Mouse (Mus musculus): ENCODE data around the gene Hspa2.

Hspa2 gene

DNA sequence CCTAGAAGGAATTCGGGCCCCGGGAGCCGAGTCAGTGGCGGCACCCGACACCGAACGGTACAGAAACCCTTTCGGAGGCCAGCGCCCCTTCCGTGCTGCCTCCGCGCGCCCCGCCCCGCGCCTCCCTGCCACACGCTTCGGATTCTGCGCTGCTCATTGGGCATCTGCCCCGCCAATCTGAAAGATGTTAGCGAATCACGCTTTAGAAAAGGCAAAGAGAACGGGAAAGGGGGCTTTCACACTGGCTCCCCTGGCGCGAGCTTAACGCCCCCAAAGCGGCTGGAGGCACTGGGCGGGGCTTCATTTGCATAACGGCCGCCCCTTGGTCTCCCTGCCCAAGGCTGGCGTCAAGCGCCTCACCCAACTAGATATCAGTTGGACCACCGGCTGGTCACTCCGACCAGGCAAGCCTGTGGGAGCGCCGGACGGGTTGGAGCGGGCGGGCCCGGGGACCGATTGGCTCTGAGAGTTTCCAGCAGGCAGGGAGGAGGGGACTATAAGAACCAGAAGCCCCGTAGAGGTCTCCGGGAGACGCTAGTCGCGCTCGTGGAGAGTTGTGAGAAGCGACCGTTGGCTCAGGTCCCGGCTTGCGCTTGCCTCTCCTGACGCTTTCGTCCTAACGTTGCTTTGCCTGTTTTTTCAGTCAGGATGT, at the start of gene Hspa2:
Gene Hspa2, plus strand, starts transcription at position 291 of the 652 bp plus-strand sequence.
- DNase-seq (ENCODE audit: low spot score in 2 of 2): peak; percentile 97

DNA sequence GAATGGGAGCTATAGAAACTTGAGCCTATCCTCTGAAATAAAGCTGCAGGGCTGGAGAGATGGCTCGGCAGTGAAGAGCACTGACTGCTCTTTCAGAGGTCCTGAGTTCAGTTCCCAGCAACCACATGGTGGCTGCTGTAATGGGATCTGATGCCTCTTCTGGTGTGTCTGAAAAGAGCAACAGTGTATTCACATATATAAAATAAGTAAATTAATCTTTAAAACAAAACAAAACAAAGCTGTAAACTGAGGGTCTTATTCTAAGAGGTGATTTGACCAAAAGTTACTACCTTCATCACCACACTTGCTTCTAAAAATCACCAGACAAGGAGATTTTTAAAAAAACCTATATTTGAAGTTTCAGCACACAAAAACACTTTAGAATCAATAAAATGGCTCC, 43.1 kb upstream of the Hspa2 start:
- peak in 1 of 2 experiments; percentile 53 for DNase-seq (ENCODE audit: low spot score in 2 of 2)

DNA sequence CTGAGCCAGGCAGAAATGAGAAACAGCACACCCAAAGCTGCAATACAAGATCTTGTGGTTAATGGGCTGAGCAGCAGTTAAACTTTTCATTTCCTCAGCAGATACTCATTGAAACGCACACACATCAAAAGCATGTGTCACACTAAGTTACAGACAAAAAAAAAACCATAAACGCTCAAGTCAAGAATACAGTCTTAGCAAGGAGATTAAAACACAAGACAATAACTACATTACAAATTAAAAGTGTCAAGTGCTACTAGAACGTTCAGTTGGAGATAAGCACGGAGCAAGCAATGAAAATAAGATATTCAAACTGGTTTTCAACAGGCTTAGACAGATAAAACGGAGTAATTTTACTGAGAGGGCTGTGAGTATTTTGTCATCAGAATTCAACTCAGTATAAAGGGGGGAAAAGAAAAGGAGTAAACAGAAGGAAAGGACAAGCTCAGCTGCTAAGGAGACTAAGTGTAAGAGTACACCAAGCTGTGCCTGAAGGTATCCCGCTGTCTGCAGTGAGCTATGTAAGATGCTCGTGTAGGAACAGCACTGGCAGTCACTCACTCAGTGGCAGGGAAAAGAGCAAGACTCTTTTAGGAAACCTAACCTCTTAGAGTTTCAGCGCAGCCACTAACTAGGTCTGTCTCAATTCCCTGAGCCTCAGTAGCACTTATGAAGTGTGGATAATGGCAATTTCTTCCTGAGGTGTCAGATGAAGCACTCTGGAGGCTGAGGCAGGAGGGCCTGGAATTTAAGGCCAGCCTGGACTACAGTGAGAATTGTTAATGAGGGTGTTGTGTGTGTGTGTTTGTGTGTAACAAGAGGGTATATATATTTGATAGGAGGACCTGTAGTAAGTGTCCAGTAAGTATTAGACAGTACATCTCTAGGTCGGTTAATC, 42.3 kb upstream of the Hspa2 start:
- DNase-seq (ENCODE audit: low spot score in 2 of 2): peak in 1 of 2 experiments; percentile 59

DNA sequence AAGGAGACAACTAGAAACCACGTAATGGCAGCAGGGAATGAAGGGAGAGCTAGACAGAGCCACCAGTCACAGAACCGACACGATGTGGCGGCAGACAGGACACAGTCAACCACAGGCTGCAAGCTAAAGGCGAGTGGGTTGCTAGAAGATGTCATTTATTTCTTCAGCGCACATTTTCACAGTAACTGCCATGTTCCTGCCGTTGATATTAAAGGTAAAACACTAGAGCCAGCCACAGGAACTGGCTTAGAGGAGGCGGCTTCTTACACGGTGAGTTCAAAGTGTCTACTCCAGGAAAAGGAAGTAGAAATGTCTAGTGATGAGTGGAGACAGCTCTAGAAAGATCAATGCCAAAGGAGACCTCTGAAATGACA, 41.7 kb upstream of the Hspa2 start:
- peak in 1 of 2 experiments; percentile 62 for DNase-seq (ENCODE audit: low spot score in 2 of 2)

DNA sequence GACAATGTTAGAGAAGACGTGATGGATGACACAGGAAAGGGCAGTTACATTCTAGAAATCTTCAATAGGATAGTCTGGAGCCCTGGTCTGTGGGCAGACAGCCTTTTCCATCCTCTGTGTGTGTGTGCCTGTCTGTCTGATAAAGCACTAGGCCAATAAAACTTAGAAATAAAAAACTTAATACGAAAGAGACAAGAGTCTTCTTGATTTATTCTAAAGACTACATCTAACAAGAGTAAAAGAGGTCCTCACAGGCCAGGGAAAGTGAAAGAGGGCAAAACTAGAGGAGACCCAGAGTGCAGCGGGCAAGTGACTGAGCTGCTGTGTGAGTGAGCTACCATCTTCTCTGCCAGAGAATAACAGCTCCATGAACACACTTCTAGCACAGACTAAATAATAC, 37.7 kb upstream of the Hspa2 start:
- no peak for DNase-seq (ENCODE audit: low spot score in 2 of 2)

DNA sequence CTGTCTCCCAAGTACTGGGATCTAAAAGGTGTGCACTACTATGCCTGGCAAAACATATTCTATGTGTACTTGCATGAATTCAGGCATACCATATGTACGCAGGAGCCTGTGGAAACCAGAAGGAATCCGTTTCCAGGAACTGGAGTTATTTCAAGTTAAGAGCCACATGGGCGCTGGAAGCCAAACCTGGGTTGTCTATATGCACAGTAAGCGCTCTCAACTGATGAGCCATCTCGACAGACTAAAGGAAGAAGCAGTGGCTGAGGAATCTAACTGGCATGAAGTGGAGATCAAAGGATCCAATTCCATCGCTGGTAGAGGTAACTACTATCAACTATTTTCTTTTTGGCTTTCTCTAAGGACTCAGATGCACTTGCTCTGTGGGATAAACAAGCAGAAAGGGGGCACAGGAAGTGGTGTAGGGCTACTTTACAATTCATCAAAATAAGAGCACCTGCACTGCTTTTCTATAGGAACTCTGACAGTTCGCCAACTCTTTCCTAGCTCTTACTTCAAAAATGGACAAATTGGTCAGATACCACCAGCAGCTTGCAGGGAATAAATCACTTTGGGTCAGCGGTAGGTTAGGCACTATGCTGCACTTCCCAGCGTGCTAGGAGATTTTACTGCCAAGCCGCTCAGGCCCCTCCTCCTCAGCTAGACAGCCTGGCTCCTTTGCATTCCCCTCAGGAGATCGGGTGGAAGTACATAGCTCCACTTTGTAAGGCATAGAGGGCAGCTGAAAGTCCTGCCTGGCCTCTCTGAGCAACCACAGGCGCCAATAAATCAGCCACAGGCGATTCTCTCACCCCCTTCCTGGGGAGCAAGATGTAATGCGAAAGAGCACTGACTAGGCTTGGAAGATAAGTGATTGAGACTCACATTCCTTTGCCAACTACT, 36.6 kb upstream of the Hspa2 start:
- peak in 1 of 2 experiments; percentile 68 for DNase-seq (ENCODE audit: low spot score in 2 of 2)

DNA sequence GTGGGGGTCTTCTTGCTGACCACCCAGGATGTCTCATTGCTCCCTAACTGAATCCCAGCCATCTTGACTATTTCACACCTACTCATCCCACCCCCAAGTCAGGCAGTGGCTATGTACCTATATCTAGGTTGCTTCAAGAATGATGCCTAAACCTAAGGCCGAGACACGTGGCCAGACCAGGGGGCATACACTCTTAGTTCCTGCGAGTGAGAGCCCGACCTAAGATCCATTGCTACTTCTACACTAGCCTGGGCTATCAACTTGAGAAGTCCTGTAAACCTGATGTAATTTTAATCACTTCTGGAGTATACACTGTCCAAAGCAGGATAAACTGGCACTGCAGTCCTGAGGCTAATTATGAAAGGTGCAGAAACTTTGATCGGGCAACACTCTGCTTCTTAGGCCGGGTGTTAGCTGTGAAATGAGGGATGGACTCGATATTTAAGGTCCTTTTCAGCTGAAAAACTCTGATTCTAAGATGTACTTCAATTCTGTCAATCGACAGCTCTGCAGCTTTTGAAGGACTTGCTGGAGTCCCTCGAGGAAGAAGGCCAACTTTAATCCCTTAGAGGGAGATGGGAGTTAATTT, 35.7 kb upstream of the Hspa2 start:
- DNase-seq (ENCODE audit: low spot score in 2 of 2): peak in 1 of 2 experiments; percentile 64

DNA sequence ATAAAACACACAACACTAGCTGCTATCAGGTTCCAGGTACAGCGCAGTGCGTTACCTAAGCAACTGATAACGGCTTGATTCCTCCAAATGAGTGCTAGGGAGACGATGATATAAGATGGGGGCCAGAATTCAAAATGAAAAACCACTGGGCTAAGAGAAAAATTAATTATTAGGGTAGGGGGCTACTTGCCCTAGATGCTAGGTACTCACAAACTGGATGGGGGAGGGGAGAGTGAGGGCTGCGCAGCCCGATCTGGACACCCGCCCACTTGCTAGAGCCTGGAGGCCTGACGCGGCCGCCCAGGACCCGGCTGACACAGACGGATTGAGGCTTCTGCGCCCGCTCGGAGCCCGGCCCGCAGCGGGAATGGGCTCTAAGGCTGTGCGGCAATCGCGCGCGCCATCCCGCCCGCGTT, 35.2 kb upstream of the Hspa2 start:
- no peak for DNase-seq (ENCODE audit: low spot score in 2 of 2)

DNA sequence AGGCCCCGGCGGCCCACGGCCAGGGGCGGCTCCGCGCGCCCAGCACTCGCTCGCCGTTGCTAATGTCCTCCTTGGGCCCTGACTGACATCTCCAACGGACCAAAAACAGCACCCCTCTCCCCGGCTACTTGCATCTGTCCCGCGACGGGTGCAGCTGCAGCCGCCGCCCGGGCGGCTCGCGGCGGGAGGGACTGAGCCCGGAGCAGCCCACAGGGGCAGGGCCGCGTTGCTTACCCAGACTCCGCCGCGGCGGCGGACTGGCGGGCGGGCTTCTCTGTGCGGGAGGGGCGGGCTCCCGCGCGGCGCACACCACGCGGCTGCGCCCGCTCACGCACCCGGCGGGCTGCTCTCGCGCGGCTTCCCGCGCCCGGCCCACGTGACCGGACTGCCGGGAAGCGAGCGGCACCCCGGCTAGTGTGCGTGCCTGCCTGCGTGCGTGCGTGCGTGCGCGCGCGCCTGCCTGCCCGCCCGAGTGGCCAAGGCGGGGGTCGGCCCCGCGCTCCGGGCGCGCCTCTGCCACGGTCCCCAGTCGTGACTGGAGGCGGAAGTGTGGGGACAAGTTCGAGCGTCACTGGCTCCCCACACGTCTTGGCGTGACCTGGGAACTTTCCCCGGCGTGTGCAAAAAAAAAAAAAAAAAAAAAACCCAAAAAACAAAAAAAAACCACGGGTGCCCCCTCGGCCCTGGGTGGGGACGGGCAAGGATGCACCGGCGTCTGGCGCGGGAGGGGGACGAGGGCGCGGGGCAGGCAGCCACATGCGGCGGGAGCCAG, 34.6 kb upstream of the Hspa2 start, which contains the start of gene Zbtb25:
Gene Zbtb25, minus strand, starts transcription at position 397 of the 772 bp plus-strand sequence.
- peak; percentile 82 to 91 for DNase-seq (ENCODE audit: low spot score in 2 of 2)

DNA sequence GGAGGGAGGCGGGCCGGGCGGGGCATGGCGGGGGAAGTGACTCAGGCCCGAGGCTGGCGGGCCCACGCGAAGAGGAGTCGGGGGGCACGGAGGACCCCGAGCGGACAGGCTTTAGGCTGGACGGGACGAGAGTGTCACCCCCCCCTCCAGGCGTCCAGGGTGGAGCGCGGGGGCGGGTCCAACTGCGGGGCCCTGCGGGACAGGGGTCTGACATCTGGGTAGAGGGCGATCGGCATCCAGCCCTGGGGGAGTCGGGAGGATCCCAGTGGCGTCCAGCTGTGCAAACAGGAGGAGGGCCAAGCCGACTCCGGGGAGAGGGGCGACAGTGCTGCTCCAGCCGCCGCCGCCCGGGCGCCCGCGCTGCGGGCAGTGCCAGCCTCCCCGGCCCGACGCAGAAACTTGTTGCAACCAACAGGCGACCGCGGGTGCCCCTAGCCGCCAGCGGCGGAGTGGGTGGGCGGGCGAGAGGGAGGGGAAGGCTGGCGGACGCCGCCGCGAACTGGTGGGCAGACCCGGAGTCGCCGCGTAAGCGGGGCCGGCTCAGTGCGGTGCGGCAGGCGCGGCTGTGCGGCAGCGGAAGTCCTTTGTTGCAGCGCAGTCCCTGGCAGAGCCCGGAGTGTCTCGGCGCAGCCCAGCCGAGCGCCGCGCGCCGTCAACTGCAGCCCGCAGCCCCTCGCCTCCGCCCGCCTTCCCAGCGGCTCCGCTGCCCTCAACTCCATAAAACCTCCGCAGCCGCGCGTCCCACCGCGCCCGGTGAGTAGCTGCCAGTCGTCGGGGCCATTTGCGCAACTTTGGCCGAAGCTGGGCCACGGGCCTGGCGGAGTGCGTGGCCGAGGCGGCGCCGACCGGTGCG, 33.8 kb upstream of the Hspa2 start, which contains the start of gene Zbtb1:
Gene Zbtb1, plus strand, starts transcription at position 289 of the 853 bp plus-strand sequence.
- peak; percentile 81 to 91 for DNase-seq (ENCODE audit: low spot score in 2 of 2)

DNA sequence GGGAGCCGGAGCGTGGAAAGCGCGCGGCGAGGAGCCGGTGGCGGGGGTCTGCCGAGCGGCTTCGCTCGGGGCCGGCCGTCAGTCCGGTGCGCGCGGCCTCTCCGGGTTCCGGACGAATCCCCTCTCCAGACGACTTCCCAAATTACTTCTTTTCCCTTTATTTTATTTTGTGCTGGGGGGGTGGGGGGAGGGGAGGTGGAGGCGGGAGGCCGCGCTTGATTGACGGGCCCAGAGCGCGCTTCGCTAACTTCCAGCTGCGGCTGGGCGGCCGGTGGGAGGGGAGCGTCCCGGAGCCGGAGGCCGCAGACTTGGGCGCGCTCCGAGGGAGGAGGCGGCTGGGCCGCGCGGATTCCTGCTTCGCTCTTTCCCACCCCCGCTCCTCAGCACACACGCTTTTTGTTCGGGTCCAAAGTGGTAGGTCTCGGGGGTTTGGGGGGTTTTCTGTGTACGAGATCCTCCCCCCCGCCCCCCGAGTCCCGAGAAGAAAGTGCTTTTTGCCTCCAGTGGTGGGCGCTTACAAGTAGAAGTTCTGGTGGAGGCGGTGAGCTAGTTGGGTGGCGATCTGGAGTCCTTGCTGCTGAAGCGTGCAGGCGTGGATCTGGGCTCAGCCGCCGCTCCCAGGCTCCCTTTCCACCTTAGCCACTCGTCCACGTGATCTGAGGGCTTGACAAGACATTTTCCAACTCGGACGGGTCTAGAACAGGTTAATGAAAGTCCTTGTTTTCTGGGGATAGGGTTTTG, 33.0 kb upstream of the Hspa2 start:
- peak; percentile 81 to 90 for DNase-seq (ENCODE audit: low spot score in 2 of 2)

DNA sequence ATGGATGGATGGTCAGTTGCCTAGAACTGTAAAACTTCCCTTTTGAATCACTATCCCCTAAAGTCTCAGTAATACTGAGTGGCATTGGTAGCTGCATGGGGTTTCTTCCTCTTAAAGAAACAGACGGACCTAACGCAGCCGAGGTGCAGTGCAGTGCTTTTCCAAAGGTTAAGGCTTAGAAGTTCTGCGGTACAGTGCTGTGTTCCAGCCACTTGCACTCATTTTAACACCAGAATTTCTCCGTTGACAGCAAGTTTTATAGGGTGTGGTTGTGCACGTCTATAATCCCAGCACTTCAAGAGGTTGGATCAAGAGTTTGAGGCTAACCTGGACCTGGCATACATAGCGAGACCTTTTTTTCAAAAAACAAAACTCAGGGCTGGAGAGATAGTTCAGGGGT, 31.9 kb upstream of the Hspa2 start:
- peak in 1 of 2 experiments; percentile 62 for DNase-seq (ENCODE audit: low spot score in 2 of 2)

DNA sequence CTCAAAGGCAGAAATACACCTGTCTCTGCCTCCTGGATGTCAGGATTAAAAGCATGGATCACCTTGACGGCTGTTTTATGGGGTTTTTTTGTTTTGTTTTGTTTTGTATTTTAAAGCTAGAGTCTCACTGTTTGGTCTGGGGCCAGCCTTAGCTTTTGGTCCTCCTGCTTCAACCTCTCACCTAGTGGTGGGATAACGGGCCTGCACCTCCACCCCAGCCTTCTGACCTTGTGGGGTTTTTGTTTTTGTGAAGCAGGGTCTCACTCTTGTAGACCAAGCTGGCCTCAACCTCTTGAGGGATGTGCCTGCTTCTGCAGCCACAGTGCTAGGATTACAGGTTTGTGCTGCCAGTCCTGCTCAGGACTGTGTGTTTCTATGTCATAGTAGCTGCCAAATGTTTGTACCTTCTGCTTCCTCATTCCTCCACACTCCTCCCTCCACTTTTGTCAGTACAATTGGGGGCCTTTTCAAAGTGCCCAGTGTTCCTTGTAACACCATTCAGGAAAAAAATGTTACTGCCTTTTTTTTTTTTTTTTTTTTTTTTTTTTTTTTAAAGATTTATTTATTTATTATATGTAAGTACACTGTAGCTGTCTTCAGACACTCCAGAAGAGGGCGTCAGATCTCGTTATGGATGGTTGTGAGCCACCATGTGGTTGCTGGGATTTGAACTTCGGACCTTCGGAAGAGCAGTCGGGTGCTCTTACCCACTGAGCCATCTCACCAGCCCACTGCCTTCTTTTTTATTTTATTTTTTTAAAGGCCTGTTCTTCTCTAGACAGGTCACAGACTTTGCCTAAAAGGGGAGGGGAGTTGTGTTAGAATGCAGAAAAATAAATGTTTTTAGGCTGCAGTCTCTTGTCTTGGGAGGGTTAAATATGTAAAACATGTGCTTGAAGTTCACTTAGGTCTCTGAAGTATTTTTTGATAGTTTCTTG, 30.8 kb upstream of the Hspa2 start:
- peak; percentile 52 to 75 for DNase-seq (ENCODE audit: low spot score in 2 of 2)

DNA sequence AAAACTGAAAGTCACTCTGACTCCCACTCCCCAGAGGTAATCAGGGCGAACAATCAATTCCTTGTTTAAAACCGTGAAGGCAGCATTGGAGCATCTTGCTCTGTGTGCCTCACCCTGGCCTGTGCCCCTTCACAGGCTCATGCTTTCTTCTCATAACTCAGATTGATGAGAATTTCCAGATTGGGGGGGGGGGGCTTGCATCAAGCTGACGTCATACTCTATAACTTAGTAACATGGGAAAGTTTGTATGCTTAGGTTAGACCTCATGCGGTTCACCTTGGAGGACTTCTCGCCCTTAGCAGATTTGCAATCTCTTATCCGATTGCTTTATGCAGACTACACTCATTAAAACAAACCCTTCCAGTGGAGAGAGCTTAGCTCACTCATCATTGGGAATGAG, 30.0 kb upstream of the Hspa2 start:
- no peak for DNase-seq (ENCODE audit: low spot score in 2 of 2)

DNA sequence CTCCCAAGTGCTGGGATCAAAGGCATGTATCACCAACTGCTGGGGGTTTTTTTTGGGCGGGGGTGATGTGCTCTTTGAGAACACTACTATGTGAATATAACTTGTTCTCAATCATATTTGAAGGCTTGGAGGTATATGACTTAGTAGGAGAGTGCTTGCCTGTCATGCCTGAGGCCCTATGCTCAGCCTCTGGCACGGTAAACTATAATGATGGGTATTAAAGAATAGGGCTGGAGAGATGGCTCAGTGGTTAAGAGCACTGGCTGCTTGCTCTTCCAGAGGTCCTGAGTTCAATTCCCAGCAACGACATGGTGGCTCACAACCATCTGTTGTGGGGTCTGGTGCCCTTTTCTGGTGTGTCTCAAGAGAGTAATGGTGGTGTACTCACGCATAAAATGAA, 29.1 kb upstream of the Hspa2 start:
- DNase-seq (ENCODE audit: low spot score in 2 of 2): no peak

DNA sequence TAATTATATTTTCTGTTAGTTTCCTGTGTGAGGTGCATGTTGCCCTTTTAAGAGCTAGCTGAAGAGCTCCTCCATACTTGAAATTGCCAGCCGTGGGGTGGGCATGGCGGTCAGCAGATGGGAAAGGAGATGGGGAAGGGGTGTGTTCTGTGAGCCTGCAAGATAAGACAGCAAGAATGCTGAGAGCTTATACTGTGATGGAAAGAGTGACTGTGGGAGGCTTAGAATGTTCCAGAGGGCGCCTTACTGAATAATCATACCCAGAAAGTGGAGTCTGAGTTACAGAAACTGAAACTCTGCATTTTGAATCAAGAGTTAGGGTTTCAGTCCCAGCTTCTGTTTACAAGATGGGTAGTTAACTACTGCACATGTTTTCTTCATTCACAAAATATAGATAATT, 28.5 kb upstream of the Hspa2 start:
- DNase-seq (ENCODE audit: low spot score in 2 of 2): no peak

DNA sequence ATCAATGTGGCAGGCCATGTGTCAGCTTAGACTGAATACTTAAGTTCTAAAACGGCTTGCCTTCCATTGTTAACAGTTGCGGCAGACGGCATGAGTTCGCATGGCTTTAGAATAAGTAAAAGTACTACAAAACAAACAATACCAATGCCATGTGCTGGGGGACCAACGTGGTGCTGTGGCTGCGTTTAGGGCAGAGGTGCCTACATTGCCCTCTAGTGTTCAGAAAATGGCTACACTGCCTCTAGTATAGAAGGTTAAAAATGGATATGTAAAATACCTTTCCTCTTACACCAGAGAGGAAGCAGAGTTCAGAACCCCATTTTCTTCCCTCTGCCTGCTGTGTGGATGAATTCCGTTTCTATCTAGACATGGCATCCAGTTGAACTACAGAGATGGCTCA, 27.3 kb upstream of the Hspa2 start:
- peak; percentile 56 to 65 for DNase-seq (ENCODE audit: low spot score in 2 of 2)

DNA sequence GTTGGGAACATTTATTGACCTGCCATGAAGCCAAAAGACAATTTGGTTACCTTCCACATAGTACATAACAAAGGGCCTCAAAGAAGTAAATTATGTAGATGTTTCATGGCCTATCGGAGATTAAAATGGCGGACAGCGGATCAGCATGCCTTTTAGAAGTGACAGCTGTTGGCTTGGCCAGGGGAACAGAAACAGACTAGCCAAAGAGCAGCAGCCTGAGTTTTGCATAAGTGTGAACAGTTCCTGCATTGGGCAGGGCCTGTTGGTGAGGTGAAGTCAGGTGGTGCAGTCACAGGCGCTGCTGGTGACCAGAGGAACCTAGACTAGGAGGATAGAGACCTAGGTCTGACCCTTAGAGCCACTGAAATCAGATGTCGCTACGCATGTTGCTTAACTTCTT, 26.9 kb upstream of the Hspa2 start:
- DNase-seq (ENCODE audit: low spot score in 2 of 2): peak in 1 of 2 experiments; percentile 65

Measured in spleen, postnatal 4 days (tissue).